Mouse (Mus musculus): ENCODE measurements around the gene Cxcl9. TPM values are rescaled to one million over a fixed set of nuclear protein-coding genes. Genes with fewer than 3 reads are reported as not detected.

Cxcl9 gene
- polyA plus RNA-seq, 1 experiment: 0.23 TPM

DNA sequence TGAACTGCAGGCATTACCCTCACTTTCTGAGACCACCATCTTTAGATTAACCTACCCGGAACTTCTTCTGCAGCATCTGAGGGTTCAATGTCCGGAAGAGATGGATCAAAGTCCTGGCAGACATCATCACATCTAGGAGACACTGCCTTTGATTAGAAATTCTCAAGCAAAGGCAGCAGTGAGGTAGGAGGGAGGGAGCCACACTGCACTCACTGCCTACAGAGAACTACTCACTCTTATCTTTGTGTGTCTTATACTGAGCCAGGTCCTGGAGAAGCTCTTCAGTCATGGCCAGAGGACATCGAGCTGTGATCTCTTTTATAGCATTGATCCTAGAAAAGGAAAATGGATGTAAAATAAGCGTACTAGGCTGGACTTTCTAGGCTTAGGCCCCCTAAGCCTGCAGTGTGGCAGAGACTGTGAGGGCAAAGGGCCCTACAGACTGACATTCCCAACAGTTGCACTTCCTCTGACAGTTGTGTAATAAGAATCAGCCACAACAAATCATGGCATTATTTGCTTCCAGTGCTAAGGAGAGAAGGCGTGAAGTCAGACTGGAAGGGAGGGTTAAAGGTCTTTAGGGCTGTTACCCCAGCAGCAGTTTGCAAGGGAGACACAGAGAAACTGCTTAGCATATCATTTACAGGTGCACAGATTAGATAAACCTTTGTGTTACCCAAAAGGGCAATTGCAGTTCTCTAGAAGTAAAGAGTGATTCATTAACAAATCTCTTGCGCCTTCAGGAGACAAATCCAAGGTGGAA, 36.0 kb downstream of the Cxcl9 start:
- Histone ChIP-seq H3K4me3 (ENCODE audit: insufficient read depth, low read length) (no peak overlapping the region), H3K27ac (ENCODE audit: insufficient read depth, low read length) (no peak overlapping the region), H3K4me1 (ENCODE audit: control insufficient read depth, insufficient read depth, low read length) (no peaks in the 10 kb centered on the region)
- TF ChIP-seq CTCF (IDR thresholded peaks at IDR 0.05; ENCODE audit: borderline replicate concordance, insufficient read depth, low read length) (no peak), POLR2A (IDR thresholded peaks at IDR 0.05; ENCODE audit: low read depth, low read length) (no peak)

DNA sequence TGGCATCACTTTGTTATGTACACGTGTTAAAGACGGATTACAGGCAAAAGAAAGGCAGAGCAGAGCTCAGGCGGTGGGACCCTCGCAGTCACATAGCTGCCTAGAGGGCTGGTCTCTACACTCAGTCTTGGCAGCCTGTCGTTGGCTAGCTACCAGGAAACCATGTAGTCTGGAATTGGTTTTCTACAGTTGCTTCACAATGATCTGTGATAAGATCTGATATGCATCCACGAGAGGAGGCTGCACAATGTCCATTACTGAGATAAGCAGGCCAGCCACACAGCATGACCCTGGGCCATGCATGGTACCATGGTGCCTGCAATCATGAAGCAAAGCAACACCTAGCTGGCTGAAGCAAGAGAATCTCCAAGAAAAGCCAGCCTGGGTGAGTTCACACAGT, 40.0 kb downstream of the Cxcl9 start:
- Histone ChIP-seq H3K4me1 (ENCODE audit: control insufficient read depth, insufficient read depth, low read length) (peaks cover 8% of the 10 kb centered on the region), H3K27ac (ENCODE audit: insufficient read depth, low read length) (no peak overlapping the region), H3K4me3 (ENCODE audit: insufficient read depth, low read length) (no peak overlapping the region)
- no peak for TF ChIP-seq CTCF (IDR thresholded peaks at IDR 0.05; ENCODE audit: borderline replicate concordance, insufficient read depth, low read length)
- no peak for TF ChIP-seq POLR2A (IDR thresholded peaks at IDR 0.05; ENCODE audit: low read depth, low read length)

DNA sequence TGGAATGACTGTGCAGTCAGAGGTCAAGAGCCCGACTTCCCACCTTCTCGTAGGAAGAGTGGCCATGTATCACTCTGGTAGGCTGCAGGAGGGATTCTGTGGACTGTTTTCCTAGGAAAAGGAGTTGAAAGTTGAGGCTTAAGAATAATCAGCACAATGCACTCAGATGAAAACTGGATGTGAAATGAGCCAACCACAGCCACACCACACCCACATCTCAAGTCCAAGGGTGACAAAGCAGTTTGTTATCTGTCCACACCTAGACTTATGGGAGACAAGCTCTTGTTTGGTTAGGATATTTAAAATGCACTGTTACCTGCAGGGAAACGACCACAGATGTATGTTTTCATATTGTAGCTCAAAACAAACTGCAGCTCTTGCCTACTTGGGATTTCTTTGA, 44.8 kb downstream of the Cxcl9 start:
- Histone ChIP-seq H3K27ac (ENCODE audit: insufficient read depth, low read length) (peak overlapping the region; percentile 76), H3K4me1 (ENCODE audit: control insufficient read depth, insufficient read depth, low read length) (peaks cover 11% of the 10 kb centered on the region), H3K4me3 (ENCODE audit: insufficient read depth, low read length) (no peak overlapping the region)
- TF ChIP-seq CTCF (IDR thresholded peaks at IDR 0.05; ENCODE audit: borderline replicate concordance, insufficient read depth, low read length) (no peak), POLR2A (IDR thresholded peaks at IDR 0.05; ENCODE audit: low read depth, low read length) (no peak)

DNA sequence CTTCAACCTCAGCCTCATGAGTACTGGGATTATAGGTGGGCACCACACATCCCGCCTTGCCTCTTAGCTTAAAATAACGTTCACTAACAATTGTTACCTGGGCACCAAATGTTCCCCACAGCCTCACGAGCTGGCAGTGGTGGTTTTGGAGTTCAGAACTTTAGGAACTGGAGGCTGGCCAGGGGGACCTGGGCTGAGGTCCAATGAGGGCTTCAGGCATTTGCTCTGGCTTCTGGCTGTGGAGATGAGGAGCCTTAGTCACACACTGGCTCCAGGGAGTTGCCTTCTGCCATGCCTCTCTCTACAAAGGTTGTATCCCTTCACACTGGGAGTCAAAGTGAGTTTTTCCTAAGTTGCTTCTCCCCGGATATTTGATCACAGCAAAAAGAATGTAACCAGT, 45.3 kb downstream of the Cxcl9 start:
- peak overlapping the region; percentile 76 for H3K27ac ChIP-seq (ENCODE audit: insufficient read depth, low read length)
- H3K4me1 ChIP-seq (ENCODE audit: control insufficient read depth, insufficient read depth, low read length): peaks cover 11% of the 10 kb centered on the region
- TF ChIP-seq POLR2A (IDR thresholded peaks at IDR 0.05; ENCODE audit: low read depth, low read length) (no peak), CTCF (IDR thresholded peaks at IDR 0.05; ENCODE audit: borderline replicate concordance, insufficient read depth, low read length) (no peak)
- H3K4me3 ChIP-seq (ENCODE audit: insufficient read depth, low read length): no peak overlapping the region

GRCm38 (mm10) chr5:92278942-92279537, 48.8 kb downstream of the Cxcl9 start:
- TF ChIP-seq POLR2A (IDR thresholded peaks at IDR 0.05; ENCODE audit: low read depth, low read length): no peak
- TF ChIP-seq CTCF (IDR thresholded peaks at IDR 0.05; ENCODE audit: borderline replicate concordance, insufficient read depth, low read length): no peak
- Histone ChIP-seq H3K4me1 (ENCODE audit: control insufficient read depth, insufficient read depth, low read length) (peaks cover 11% of the 10 kb centered on the region), H3K27ac (ENCODE audit: insufficient read depth, low read length) (no peak overlapping the region), H3K4me3 (ENCODE audit: insufficient read depth, low read length) (no peak overlapping the region)

DNA sequence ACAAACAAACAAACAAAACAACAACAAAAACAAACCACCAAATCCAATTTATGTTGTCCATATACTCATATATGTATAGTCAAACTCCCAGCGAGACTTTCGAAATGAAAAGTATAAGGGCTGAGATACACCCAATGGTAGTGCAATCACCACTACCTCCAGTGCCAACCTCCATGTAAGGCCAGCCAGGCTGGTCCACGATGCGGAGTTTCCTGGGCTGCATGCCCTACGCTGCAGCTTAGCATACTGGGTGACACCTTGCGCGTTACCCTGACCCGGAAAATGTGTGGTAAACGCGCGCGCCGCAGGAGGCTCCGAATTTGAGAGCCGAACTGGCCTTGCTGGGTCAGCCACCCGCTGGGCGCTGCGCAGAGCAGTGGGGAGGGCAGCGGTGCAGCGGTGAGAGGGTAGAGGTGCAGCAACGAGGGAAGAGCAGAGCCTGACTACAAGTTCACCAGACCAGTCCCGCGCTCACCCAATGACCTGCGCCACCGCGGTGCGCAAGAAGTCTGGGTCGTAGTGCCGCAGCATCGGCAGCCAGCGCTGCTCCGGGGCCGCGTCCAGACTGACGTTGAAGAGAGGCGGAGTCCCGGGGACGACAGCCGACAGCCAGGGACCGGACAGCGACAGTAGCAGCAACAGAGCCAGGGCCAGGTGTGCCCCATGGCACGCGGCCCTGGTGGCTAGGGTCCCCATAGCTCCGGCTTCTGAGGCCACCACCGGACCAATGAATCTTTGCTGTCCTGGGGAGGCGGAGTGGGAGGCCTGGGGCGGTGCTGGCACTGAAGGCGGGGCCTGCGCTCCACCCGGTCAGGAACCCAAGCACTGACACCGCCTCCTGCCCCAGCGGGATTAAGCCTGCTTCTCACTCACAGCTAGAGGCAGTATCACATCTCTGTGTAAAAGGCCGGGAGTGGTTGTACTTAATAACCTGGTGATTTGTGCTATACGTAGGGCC, 50.2 kb downstream of the Cxcl9 start, which contains the start of gene Naaa:
Gene Naaa, minus strand, starts transcription at position 734 of the 958 bp plus-strand sequence.
- H3K27ac ChIP-seq (ENCODE audit: insufficient read depth, low read length): no peak within 1 kb of the TSS
- peaks cover 1% of the 10 kb centered on the region for H3K4me1 ChIP-seq (ENCODE audit: control insufficient read depth, insufficient read depth, low read length)
- TF ChIP-seq POLR2A (IDR thresholded peaks at IDR 0.05; ENCODE audit: low read depth, low read length) (peak; percentile 72), CTCF (IDR thresholded peaks at IDR 0.05; ENCODE audit: borderline replicate concordance, insufficient read depth, low read length) (0 out of 2 replicates have a peak, but pooled peaks have one; percentile 22)
- H3K4me3 ChIP-seq (ENCODE audit: insufficient read depth, low read length): peak within 1 kb of the TSS; percentile 67

Other genes with a start within 250 kb of the Cxcl9 start
- 104 and 116 TPM in 2 replicates for gene G3bp2, start 244.4 kb downstream of the Cxcl9 start, polyA plus RNA-seq (2011; ENCODE audit: insufficient read length, low read depth, missing spikeins)
- gene Uso1, start 190.1 kb downstream of the Cxcl9 start, polyA plus RNA-seq (2011; ENCODE audit: insufficient read length, low read depth, missing spikeins): 101 and 103 TPM in 2 replicates
- gene U90926, start 112.7 kb downstream of the Cxcl9 start, polyA plus RNA-seq (2011; ENCODE audit: insufficient read length, low read depth, missing spikeins): 11.4 and 25.4 TPM in 2 replicates
- gene Ppef2, start 71.8 kb downstream of the Cxcl9 start, polyA plus RNA-seq (2011; ENCODE audit: insufficient read length, low read depth, missing spikeins): not detected in 2 replicates
- gene Naaa, start 49.9 kb downstream of the Cxcl9 start, polyA plus RNA-seq (2011; ENCODE audit: insufficient read length, low read depth, missing spikeins): 20.4 and 25.8 TPM in 2 replicates
- gene Sdad1, start 17.6 kb downstream of the Cxcl9 start, polyA plus RNA-seq (2011; ENCODE audit: insufficient read length, low read depth, missing spikeins): 30.0 and 31.7 TPM in 2 replicates
- not detected in 2 replicates for gene Art3, start 3.7 kb upstream of the Cxcl9 start, polyA plus RNA-seq (2011; ENCODE audit: insufficient read length, low read depth, missing spikeins)
- 6.1 and 7.7 TPM in 2 replicates for gene Cxcl10, start 20.8 kb upstream of the Cxcl9 start, polyA plus RNA-seq (2011; ENCODE audit: insufficient read length, low read depth, missing spikeins)
- gene Nup54, start 107.1 kb upstream of the Cxcl9 start, polyA plus RNA-seq (2011; ENCODE audit: insufficient read length, low read depth, missing spikeins): 31.6 and 44.3 TPM in 2 replicates
- 67.1 and 79.3 TPM in 2 replicates for gene Scarb2, start 178.8 kb upstream of the Cxcl9 start, polyA plus RNA-seq (2011; ENCODE audit: insufficient read length, low read depth, missing spikeins)
- gene Fam47e, start 227.0 kb upstream of the Cxcl9 start, polyA plus RNA-seq (2011; ENCODE audit: insufficient read length, low read depth, missing spikeins): not detected in 2 replicates

Measured in embryonic fibroblast, embryonic 13.5 days (primary cell).